Mouse (Mus musculus) heart, adult 11 months (tissue): ENCODE measurements around the gene Tm6sf1.
A peak's percentile ranks its signal among the peaks of the same experiment; 100 is the strongest.
"Not testable (repeated sequence)": the region's sequence is repeated elsewhere in the genome, so short reads cannot be mapped to it uniquely, and the experiment has no call there.

Source experiments
- DNase-seq: peaks from one replicate; pipeline ENCODE4 v3.0.0; 2022

The Tm6sf1 gene

GRCm38 (mm10) chr7:81858968-81859721 lies at the start of gene Tm6sf1:
Gene Tm6sf1, plus strand, starts transcription at chr7:81859001.
- DNase-seq = peak; percentile 97

- no peak for DNase-seq
Measured at GRCm38 (mm10) chr7:81824906-81825305, 33.9 kb upstream of the Tm6sf1 start.

DNA sequence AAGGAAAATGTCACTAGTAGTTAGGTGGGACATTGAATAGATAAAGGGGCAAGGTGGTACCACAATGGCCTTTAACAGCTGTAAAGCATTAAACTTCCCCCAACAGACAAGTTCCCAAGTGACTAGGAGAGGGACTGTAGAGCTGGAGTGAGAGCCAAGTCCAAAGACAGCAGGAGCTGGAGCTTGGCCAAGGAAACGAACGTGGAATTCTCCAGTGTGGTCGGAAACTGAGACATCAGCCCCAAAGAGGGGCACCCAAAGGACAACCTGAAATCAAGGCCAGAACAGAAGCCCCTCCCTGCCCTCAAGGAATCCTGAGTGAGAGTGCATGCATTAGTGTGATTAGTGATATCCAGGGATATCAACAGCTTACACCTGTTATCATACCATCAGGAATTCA lies 33.4 kb upstream of the Tm6sf1 start:
- no peak for DNase-seq

GRCm38 (mm10) chr7:81827806-81828667 lies 30.8 kb upstream of the Tm6sf1 start:
- no peak for DNase-seq

- DNase-seq = peak; percentile 95
Measured at GRCm38 (mm10) chr7:81828681-81829378, 30.0 kb upstream of the Tm6sf1 start.

DNA sequence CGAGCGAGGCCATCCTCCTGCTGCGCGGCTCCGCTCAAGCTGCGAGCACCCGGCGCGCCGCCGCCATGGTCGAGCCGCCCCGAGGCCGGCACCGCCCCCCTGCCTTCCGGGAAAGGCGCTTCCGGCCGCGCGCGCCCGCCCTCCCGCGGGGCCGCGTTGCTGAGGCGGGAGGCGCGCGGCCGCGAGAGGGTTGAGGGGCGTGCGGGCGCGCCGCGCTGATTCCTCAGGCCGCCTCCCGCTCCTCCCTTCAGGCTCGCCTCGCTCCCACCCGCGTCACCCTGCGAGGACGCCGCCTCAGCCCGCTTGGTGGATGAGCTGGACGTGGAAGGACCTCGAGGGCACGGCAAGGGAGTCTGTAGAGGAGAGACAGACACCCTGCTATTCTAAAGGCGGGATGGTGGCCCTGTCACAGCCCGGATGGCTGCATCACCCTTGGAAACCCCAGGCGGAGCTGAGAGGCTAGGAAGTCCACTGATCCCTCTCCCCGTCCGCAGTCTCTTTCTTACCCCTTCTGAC lies 29.4 kb upstream of the Tm6sf1 start, which contains the start of gene Btbd1:
TSS of gene Btbd1 (minus strand) at position 53 of the 516 bp plus-strand sequence.
- peak; percentile 100 for DNase-seq

GRCm38 (mm10) chr7:81834847-81835246 lies 24.0 kb upstream of the Tm6sf1 start:
- no peak for DNase-seq

- no peak for DNase-seq
Measured at GRCm38 (mm10) chr7:81835430-81835829, 23.4 kb upstream of the Tm6sf1 start.

- not testable (repeated sequence) for DNase-seq
Measured at GRCm38 (mm10) chr7:81837771-81838170, 21.0 kb upstream of the Tm6sf1 start.

DNA sequence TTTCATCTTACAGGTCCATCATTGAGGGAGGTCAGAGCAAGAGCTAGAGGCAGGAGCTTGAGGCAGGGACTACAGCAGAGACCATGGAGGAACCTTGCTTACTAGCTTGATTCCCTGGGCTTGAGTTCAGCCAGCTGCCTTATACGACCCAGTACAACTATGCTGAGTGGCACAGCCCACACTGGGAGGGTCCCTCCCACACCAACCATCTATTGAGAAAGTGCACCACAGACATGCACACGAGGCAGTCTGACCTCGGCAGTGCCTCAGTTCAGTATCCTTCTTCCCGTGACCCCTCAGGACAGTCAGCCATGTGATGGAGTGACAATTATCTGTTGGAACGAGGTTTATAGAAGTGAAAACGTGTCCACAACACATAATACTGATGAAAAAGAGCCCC lies 19.1 kb upstream of the Tm6sf1 start:
- DNase-seq = peak; percentile 66

GRCm38 (mm10) chr7:81840661-81841181 lies 18.1 kb upstream of the Tm6sf1 start:
- DNase-seq = peak; percentile 87

- DNase-seq = peak; percentile 98
Measured at GRCm38 (mm10) chr7:81841439-81841838, 17.4 kb upstream of the Tm6sf1 start.

DNA sequence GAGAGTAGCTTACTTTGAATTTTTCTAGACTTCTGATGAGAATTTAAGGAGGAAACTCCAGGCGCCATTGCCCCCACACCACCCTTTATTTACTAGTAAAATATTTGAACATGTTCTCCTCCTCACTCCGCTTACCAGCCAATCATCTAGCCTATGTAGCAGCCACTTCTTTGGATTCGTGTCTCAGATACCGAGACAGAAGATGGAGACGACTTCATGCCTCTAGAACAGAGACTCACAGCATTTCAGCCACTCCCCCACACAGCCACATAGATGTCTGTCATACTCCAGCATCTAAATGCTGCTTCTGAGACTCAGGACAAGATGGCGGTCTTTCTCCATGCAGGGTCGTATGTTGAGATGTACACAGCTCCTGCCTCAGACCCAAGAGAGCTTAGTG lies 16.7 kb upstream of the Tm6sf1 start:
- peak; percentile 68 for DNase-seq

DNA sequence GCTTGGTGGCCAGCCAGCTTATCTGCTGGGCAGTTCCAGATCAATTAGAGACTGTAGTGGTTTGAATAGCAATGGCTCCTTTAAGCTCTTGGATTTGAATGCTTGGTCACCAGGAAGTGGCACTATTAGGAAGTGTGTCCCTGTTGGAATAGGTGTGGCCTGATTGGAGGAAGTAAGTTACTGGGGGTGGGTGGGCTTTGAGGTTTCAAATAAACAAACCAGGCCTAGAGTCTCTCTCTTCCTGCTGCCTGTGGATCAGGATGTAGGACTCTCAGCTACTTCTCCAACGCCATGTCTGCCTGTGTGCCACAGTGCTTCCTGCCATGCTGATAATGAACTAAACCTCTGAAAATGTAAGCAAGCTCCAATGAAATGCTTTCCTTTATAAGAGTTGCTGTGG lies 15.8 kb upstream of the Tm6sf1 start:
- DNase-seq = peak; percentile 87

DNA sequence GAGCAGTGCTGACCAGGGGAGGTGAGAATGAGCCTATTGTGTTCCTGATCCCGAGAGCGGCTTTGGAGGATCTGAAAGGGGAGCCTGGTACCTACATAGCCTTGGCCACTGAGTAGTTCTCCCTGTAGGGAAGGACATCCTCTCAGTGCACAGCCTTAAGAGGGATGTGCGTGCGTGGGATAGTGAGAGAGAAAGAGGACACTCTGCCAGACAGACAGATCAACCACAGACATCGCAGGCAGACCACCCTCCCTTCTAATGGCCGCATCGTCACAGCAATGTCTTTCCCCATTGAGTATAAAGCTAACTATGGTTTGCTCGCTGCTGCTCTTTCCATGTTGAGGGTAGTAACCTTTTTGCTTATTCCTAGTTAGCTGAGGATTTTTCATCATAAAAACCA lies 14.9 kb upstream of the Tm6sf1 start:
- DNase-seq = peak; percentile 87

- DNase-seq = peak; percentile 53
Measured at GRCm38 (mm10) chr7:81844801-81845200, 14.0 kb upstream of the Tm6sf1 start.

DNA sequence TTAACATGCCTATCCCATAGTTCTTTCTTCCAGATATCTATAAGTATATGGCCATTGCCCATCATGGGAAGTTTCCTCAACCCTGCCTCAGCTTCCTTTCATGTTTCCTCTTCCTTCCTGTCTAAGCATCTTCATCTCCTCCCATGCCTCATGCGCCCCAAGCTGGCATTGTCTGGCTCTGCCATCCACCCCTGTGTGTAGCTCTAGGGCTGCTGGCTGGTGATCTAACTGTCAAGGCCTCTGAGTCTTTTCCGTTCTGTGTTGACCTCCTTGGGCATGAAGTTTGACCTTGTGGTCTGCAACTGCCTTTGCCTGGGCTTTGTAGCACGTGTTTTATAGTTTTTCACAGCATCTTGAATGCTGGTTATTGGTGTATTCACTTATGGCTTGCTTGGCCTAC lies 13.5 kb upstream of the Tm6sf1 start:
- DNase-seq = peak; percentile 53

GRCm38 (mm10) chr7:81846008-81846407 lies 12.8 kb upstream of the Tm6sf1 start:
- DNase-seq = peak; percentile 74

- DNase-seq = peak; percentile 55
Measured at GRCm38 (mm10) chr7:81847010-81847409, 11.8 kb upstream of the Tm6sf1 start.

DNA sequence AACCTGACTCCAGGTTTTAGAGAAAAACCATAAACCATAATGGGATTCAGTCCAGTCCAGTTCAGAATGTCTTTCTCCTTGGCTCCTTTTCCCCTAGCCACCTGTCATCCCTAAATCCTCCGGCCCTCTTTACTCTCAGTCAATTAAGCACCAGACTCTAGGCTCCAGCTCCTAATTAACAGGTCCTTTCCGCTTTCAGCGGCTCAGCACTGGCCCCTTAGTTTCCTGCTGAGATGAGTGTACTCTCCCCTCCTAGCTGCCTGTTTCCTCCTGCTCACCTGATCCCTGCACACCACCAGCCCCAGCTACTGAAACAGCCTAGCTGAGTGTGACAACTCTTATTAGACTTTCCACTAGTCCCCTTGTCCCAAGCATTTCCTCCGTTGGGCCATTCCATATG lies 11.0 kb upstream of the Tm6sf1 start:
- no peak for DNase-seq

- DNase-seq = peak; percentile 95
Measured at GRCm38 (mm10) chr7:81849214-81849613, 9.6 kb upstream of the Tm6sf1 start.

- peak; percentile 84 for DNase-seq
Measured at GRCm38 (mm10) chr7:81849633-81850032, 9.2 kb upstream of the Tm6sf1 start.

DNA sequence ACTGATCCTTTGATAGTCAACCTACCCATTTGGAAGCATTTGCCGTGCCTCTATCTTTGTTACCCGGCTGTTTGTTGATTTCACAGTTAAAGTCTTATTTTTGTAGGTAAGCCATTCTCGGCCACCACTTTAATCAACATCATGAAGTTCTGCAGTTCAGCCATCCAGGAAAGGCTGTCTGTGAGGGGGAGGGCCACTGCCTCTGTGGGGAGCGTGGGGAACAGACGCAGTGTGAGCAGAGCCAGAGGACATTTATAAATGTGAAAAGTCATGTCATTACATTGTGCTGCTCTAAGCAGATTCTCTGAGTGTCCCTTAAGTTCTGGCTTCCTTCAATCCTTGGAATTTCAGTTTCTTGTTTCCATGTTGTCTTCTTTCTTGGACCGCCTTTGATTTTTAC lies 8.6 kb upstream of the Tm6sf1 start:
- peak; percentile 91 for DNase-seq
